Mouse (Mus musculus) forebrain, embryonic 16.5 days (tissue): Measurements from ENCODE around the gene Cxcl15. TPM values are rescaled to one million over a fixed set of nuclear protein-coding genes. Genes with fewer than 3 reads are reported as not detected.

ENCODE experiments used
- microRNA-seq: library from miRNA; unstranded; fragments of <30 nt; microRNA quantifications from one replicate; pipeline ENCODE4, GENCODE M21; 2017
- polyA plus RNA-seq: library from polyadenylated mRNA; unstranded; fragments of >200 nt; fragmentation: Nextera tagmentation; extraction: Ambion mirVana; gene quantifications from 2 replicates; pipeline ENCODE4 v1.2.1, GENCODE M21; 2015

Cxcl15 gene
- polyA plus RNA-seq, 1 experiment from 2014 or later = not detected

Small RNAs within 50 kb of the gene (microRNA-seq; reads per million reads assigned to microRNA genes)
- gene Gm24322 = not detected

Other genes starting within 250 kb of the Cxcl15 start
- not detected in 2 replicates for gene 5830473C10Rik, start 233.4 kb upstream of the Cxcl15 start, polyA plus RNA-seq
- gene Rassf6, start 153.9 kb upstream of the Cxcl15 start, polyA plus RNA-seq = 0.86 and 0.92 TPM in 2 replicates
- 0.12 and 0.14 TPM in 2 replicates for gene Cxcl5, start 35.2 kb upstream of the Cxcl15 start, polyA plus RNA-seq
- gene Ppbp, start 26.0 kb upstream of the Cxcl15 start, polyA plus RNA-seq = 0.79 and 1.4 TPM in 2 replicates
- 27.8 and 43.3 TPM in 2 replicates for gene Pf4, start 22.1 kb upstream of the Cxcl15 start, polyA plus RNA-seq
- gene Cxcl3, start 8.4 kb upstream of the Cxcl15 start, polyA plus RNA-seq = 0.28 TPM in 1 of 2 replicates, not detected in the other
- 0.17 TPM in 1 of 2 replicates, not detected in the other for gene Cxcl1, start 96.7 kb downstream of the Cxcl15 start, polyA plus RNA-seq
- gene Cxcl2, start 109.3 kb downstream of the Cxcl15 start, polyA plus RNA-seq = not detected in 2 replicates
- 58.7 and 62.8 TPM in 2 replicates for gene Mthfd2l, start 136.6 kb downstream of the Cxcl15 start, polyA plus RNA-seq
- 0.31 TPM in 1 of 2 replicates, not detected in the other for gene Epgn, start 232.9 kb downstream of the Cxcl15 start, polyA plus RNA-seq